Mouse (Mus musculus) ovary, postnatal 14 days (tissue): ENCODE measurements around the gene Abca7.

ENCODE experiments used
- DNase-seq: peaks from one replicate; pipeline ENCODE4 v3.0.0; 2022; ENCODE audit warnings: low spot score

Abca7 gene

GRCm38 (mm10) chr10:79994397-79995115 lies 1.7 kb upstream of the Abca7 start:
- DNase-seq, result no peak

GRCm38 (mm10) chr10:79995636-79996035 lies 658 bp upstream of the Abca7 start:
- no peak for DNase-seq

- DNase-seq, result no peak
These were observed 903 bp downstream of the Abca7 start for GRCm38 (mm10) chr10:79997034-79997760.

- no peak for DNase-seq
These were observed 1.5 kb downstream of the Abca7 start for GRCm38 (mm10) chr10:79997819-79998218.

GRCm38 (mm10) chr10:80001945-80002344 lies 5.7 kb downstream of the Abca7 start:
- DNase-seq, result no peak

- no peak for DNase-seq
These were observed 6.5 kb downstream of the Abca7 start for GRCm38 (mm10) chr10:80002829-80003228.

GRCm38 (mm10) chr10:80003374-80004232 lies 7.3 kb downstream of the Abca7 start:
- no peak for DNase-seq

GRCm38 (mm10) chr10:80004233-80004705 lies 8.0 kb downstream of the Abca7 start:
- no peak for DNase-seq

- no peak for DNase-seq
These were observed 15.4 kb downstream of the Abca7 start for GRCm38 (mm10) chr10:80011740-80012139.

GRCm38 (mm10) chr10:80013609-80014008 lies 17.3 kb downstream of the Abca7 start:
- no peak for DNase-seq

GRCm38 (mm10) chr10:80014484-80015290 lies 18.4 kb downstream of the Abca7 start:
- DNase-seq, result no peak

- no peak for DNase-seq
These were observed 19.3 kb downstream of the Abca7 start for GRCm38 (mm10) chr10:80015583-80015982.

- no peak for DNase-seq
These were observed 20.2 kb downstream of the Abca7 start, which contains the start of gene Arhgap45 for GRCm38 (mm10) chr10:80016511-80016910. Gene Arhgap45, plus strand, starts transcription at chr10:80016653.

GRCm38 (mm10) chr10:80016931-80017330 lies 20.6 kb downstream of the Abca7 start:
- no peak for DNase-seq

- no peak for DNase-seq
These were observed 21.1 kb downstream of the Abca7 start for GRCm38 (mm10) chr10:80017361-80017760.

- DNase-seq, result no peak
These were observed 21.5 kb downstream of the Abca7 start for GRCm38 (mm10) chr10:80017771-80018170.

GRCm38 (mm10) chr10:80018739-80019297 lies 22.5 kb downstream of the Abca7 start:
- DNase-seq, result no peak

GRCm38 (mm10) chr10:80019471-80020131 lies 23.3 kb downstream of the Abca7 start:
- DNase-seq, result no peak

GRCm38 (mm10) chr10:80020191-80020590 lies 23.9 kb downstream of the Abca7 start:
- no peak for DNase-seq

GRCm38 (mm10) chr10:80020603-80021319 lies 24.5 kb downstream of the Abca7 start:
- no peak for DNase-seq
